Mouse (Mus musculus) liver, postnatal 0 days (tissue): ENCODE data around the gene Anxa6. TPM values are rescaled to one million over a fixed set of nuclear protein-coding genes. Genes with fewer than 3 reads are reported as not detected.

Experiments used
- ATAC-seq: fragments of 200-750 bp; cut with Nextera tagmentation; 2 replicates; pipeline ENCODE4 v1.8.0; 2017; ENCODE audit warnings: mild to moderate bottlenecking, moderate library complexity
- DNase-seq: peaks from one replicate; pipeline ENCODE4 v3.0.0-alpha.2; 2016
- H3K27ac ChIP-seq: fragments of 300-500 bp; sonication (generic); 2 replicates; pipeline ENCODE4 v1.5.1; 2014; ENCODE audit warnings: antibody characterized with exemption, moderate library complexity, mild to moderate bottlenecking, low read depth
- H3K27me3 ChIP-seq: fragments of 300-500 bp; sonication (generic); 2 replicates; pipeline ENCODE4 v1.6.1; 2014; ENCODE audit warnings: low read length, control low read depth, mixed read lengths; ENCODE audit not compliant: insufficient read depth
- H3K36me3 ChIP-seq: fragments of 300-500 bp; sonication (generic); replicated peaks from 2 replicates; pipeline ENCODE4 v1.6.1; 2014; ENCODE audit warnings: mild to moderate bottlenecking, control low read depth, low read length, moderate library complexity, mixed read lengths; ENCODE audit not compliant: insufficient read depth
- H3K4me1 ChIP-seq: fragments of 300-500 bp; sonication (generic); 2 replicates; pipeline ENCODE4 v1.6.1; 2014; ENCODE audit warnings: antibody characterized with exemption, mild to moderate bottlenecking, control low read depth; ENCODE audit not compliant: insufficient read depth
- H3K4me2 ChIP-seq: fragments of 300-500 bp; sonication (generic); 2 replicates; pipeline ENCODE4 v1.6.1; 2014; ENCODE audit warnings: low read depth, mild to moderate bottlenecking, low read length, moderate library complexity, mixed read lengths
- H3K4me3 ChIP-seq: fragments of 300-500 bp; sonication (generic); 2 replicates; pipeline ENCODE4 v1.5.1; 2014; ENCODE audit warnings: low read depth, low read length
- H3K9ac ChIP-seq: fragments of 300-500 bp; sonication (generic); replicated peaks from 2 replicates; pipeline ENCODE4 v1.6.1; 2014; ENCODE audit warnings: mild to moderate bottlenecking, moderate library complexity
- H3K9me3 ChIP-seq: fragments of 300-500 bp; sonication (generic); 2 replicates; pipeline ENCODE4 v1.6.1; 2016; ENCODE audit warnings: mild to moderate bottlenecking, control low read depth, low read length, mixed read lengths
- CTCF ChIP-seq: sonication (generic); IDR thresholded peaks from 2 replicates; pipeline ENCODE4 v1.5.1; 2016; ENCODE audit warnings: antibody characterized with exemption, low read depth
- EP300 ChIP-seq: IDR thresholded peaks from 2 replicates; pipeline ENCODE4 v1.6.1; 2016; ENCODE audit warnings: antibody characterized with exemption, low read depth, mild to moderate bottlenecking
- WGBS: fragments of 180-500 bp; shearing (Covaris S2); extraction: QIAGEN DNeasy Blood & Tissue Kit; methylation state at CpG from one replicate; pipeline ENCODE4 v1.1.7; 2014; ENCODE audit not compliant: insufficient replicate concordance; 5-methylcytosine and 5-hydroxymethylcytosine counted together
- polyA plus RNA-seq: library from polyadenylated mRNA; unstranded; fragments of >200 nt; fragmentation: Nextera tagmentation; extraction: Ambion mirVana; gene quantifications from 2 replicates; pipeline ENCODE4 v1.2.1, GENCODE M21; 2015

The Anxa6 gene
- polyA plus RNA-seq, 1 experiment from 2014 or later: 47.5 TPM

GRCm38 (mm10) chr11:55012551-55013521 lies 20.4 kb downstream of the Anxa6 start:
- ATAC-seq (peak; percentile 59), DNase-seq (peak; percentile 73)
- H3K9me3 ChIP-seq: no peaks in the 10 kb centered on the region
- TF ChIP-seq CTCF (no peak), EP300 (no peak)
- H3K36me3 ChIP-seq: peaks cover 40% of the 10 kb centered on the region
- 71% methylated on average over 5 of the region's 5 CpGs for WGBS
- no peak overlapping the region for H3K4me2 ChIP-seq
- peak overlapping the region; percentile 68 for H3K27ac ChIP-seq
- H3K9ac ChIP-seq: no peak overlapping the region
- H3K4me1 ChIP-seq: peaks cover 14% of the 10 kb centered on the region
- no peaks in the 10 kb centered on the region for H3K27me3 ChIP-seq
- no peak overlapping the region for H3K4me3 ChIP-seq

GRCm38 (mm10) chr11:55011440-55011839 lies 21.8 kb downstream of the Anxa6 start:
- peaks cover 48% of the 10 kb centered on the region for H3K36me3 ChIP-seq
- no peaks in the 10 kb centered on the region for H3K27me3 ChIP-seq
- H3K4me3 ChIP-seq: no peak overlapping the region
- TF ChIP-seq EP300 (no peak), CTCF (no peak)
- no peak overlapping the region for H3K9ac ChIP-seq
- 86% methylated on average over 3 of the region's 3 CpGs for WGBS
- H3K4me2 ChIP-seq: no peak overlapping the region
- H3K4me1 ChIP-seq: peaks cover 14% of the 10 kb centered on the region
- no peak overlapping the region for H3K27ac ChIP-seq
- ATAC-seq (no peak), DNase-seq (no peak)
- no peaks in the 10 kb centered on the region for H3K9me3 ChIP-seq

- no peak for ATAC-seq
- H3K4me3 ChIP-seq: no peak overlapping the region
- H3K9me3 ChIP-seq: no peaks in the 10 kb centered on the region
- H3K27me3 ChIP-seq: no peaks in the 10 kb centered on the region
- H3K27ac ChIP-seq: no peak overlapping the region
- WGBS: 34% methylated on average over 6 of the region's 6 CpGs
- H3K36me3 ChIP-seq: peaks cover 66% of the 10 kb centered on the region
- peaks cover 3% of the 10 kb centered on the region; the same call in 1 of the 2 replicates for H3K4me1 ChIP-seq
- TF ChIP-seq EP300: no peak
- DNase-seq: no peak
- H3K4me2 ChIP-seq: no peak overlapping the region
- no peak overlapping the region for H3K9ac ChIP-seq
Observed at GRCm38 (mm10) chr11:55008230-55008629, 25.0 kb downstream of the Anxa6 start.

GRCm38 (mm10) chr11:55005684-55006083 lies 27.6 kb downstream of the Anxa6 start:
- no peak overlapping the region for H3K4me2 ChIP-seq
- H3K4me3 ChIP-seq: no peak overlapping the region
- no peaks in the 10 kb centered on the region for H3K27me3 ChIP-seq
- H3K9ac ChIP-seq: no peak overlapping the region
- 81% methylated on average over 5 of the region's 5 CpGs for WGBS
- no peaks in the 10 kb centered on the region; the same call in 1 of the 2 replicates for H3K4me1 ChIP-seq
- H3K9me3 ChIP-seq: peaks cover 4% of the 10 kb centered on the region; the same call in 1 of the 2 replicates
- H3K36me3 ChIP-seq: peaks cover 65% of the 10 kb centered on the region
- H3K27ac ChIP-seq: no peak overlapping the region
- DNase-seq: no peak
- no peak for TF ChIP-seq EP300
- TF ChIP-seq CTCF: peak; percentile 16; the same call in 1 of the 2 replicates
- no peak for ATAC-seq

- no peak for ATAC-seq
- Histone ChIP-seq H3K27me3 (no peaks in the 10 kb centered on the region), H3K9me3 (peaks cover 4% of the 10 kb centered on the region; the same call in 1 of the 2 replicates), H3K4me1 (no peaks in the 10 kb centered on the region; the same call in 1 of the 2 replicates), H3K27ac (no peak overlapping the region), H3K4me3 (no peak overlapping the region), H3K36me3 (peaks cover 64% of the 10 kb centered on the region), H3K4me2 (no peak overlapping the region), H3K9ac (no peak overlapping the region)
- DNase-seq: no peak
- TF ChIP-seq EP300: no peak
- TF ChIP-seq CTCF: no peak
- WGBS: 61% methylated on average over 7 of the region's 7 CpGs
Observed at GRCm38 (mm10) chr11:55004970-55005502, 28.2 kb downstream of the Anxa6 start.

- no peak overlapping the region for H3K4me2 ChIP-seq
- H3K9me3 ChIP-seq: peaks cover 4% of the 10 kb centered on the region; the same call in 1 of the 2 replicates
Observed at GRCm38 (mm10) chr11:54998708-54999107, 34.5 kb downstream of the Anxa6 start.

More at GRCm38 (mm10) chr11:54998708-54999107, 34.5 kb downstream of the Anxa6 start:
- no peaks in the 10 kb centered on the region for H3K27me3 ChIP-seq
- H3K4me1 ChIP-seq: no peaks in the 10 kb centered on the region
- no peak overlapping the region for H3K9ac ChIP-seq
- DNase-seq (no peak), ATAC-seq (no peak)
- TF ChIP-seq EP300: no peak
- TF ChIP-seq CTCF: no peak
- H3K27ac ChIP-seq: no peak overlapping the region
- 56% methylated on average over 2 of the region's 2 CpGs for WGBS
- no peak overlapping the region for H3K4me3 ChIP-seq
- H3K36me3 ChIP-seq: peaks cover 40% of the 10 kb centered on the region
